ENCODE assay signal across 8 mouse cellular contexts in genomic region chr2:131982546-131983196, GRCm38 (mm10). TPM values are rescaled to one million over a fixed set of nuclear protein-coding genes. Genes with fewer than 3 reads are reported as not detected.
DNase-seq lines count a peak whose midpoint lies in the region; ATAC-seq and TF ChIP-seq lines count a peak whose summit lies in the region.

No protein-coding gene starts in this region.

- TF ChIP-seq POLR2A in testis, adult 2 months (IDR thresholded peaks at IDR 0.05; ENCODE audit: control insufficient read depth, low read depth, low read length) = no peak

- no peak overlapping the region for H3K9ac ChIP-seq in forebrain, embryonic 11.5 days (ENCODE audit: low read length)
- H3K9ac ChIP-seq in hindbrain, embryonic 15.5 days = no peak overlapping the region
- H3K9ac ChIP-seq in midbrain, embryonic 12.5 days (replicated peaks) = no peak overlapping the region
- no peak overlapping the region for H3K9ac ChIP-seq in stomach, embryonic 14.5 days (replicated peaks; ENCODE audit: low read depth, low read length)

- H3K27me3 ChIP-seq in testis, adult 2 months (ENCODE audit: control insufficient read depth, insufficient read depth, low read length) = no peaks in the 10 kb centered on the region
- no peaks in the 10 kb centered on the region for H3K27me3 ChIP-seq in forebrain, embryonic 11.5 days (ENCODE audit: control insufficient read depth, insufficient read depth, low read length)
- no peaks in the 10 kb centered on the region for H3K27me3 ChIP-seq in hindbrain, embryonic 15.5 days
- no peaks in the 10 kb centered on the region for H3K27me3 ChIP-seq in midbrain, embryonic 12.5 days
- no peaks in the 10 kb centered on the region for H3K27me3 ChIP-seq in stomach, embryonic 14.5 days (ENCODE audit: control insufficient read depth, insufficient read depth, low read length)

- H3K36me3 ChIP-seq in testis, adult 2 months (ENCODE audit: control insufficient read depth, insufficient read depth, low read length) = no peaks in the 10 kb centered on the region
- H3K36me3 ChIP-seq in forebrain, embryonic 11.5 days (ENCODE audit: control insufficient read depth, insufficient read depth, low read length) = no peaks in the 10 kb centered on the region
- H3K36me3 ChIP-seq in hindbrain, embryonic 15.5 days = no peaks in the 10 kb centered on the region
- no peaks in the 10 kb centered on the region for H3K36me3 ChIP-seq in midbrain, embryonic 12.5 days
- H3K36me3 ChIP-seq in stomach, embryonic 14.5 days (ENCODE audit: control insufficient read depth, insufficient read depth, low read length) = no peaks in the 10 kb centered on the region

- no peak overlapping the region for H3K27ac ChIP-seq in testis, adult 2 months (ENCODE audit: control insufficient read depth, insufficient read depth, low read depth, low read length)
- H3K27ac ChIP-seq in forebrain, embryonic 11.5 days (ENCODE audit: low read depth, low read length) = no peak overlapping the region
- no peak overlapping the region for H3K27ac ChIP-seq in hindbrain, embryonic 15.5 days (replicated peaks)
- no peak overlapping the region for H3K27ac ChIP-seq in midbrain, embryonic 12.5 days (replicated peaks)
- no peak overlapping the region for H3K27ac ChIP-seq in stomach, embryonic 14.5 days (ENCODE audit: low read length)

- no peak for DNase-seq in testis, postnatal 14 days (ENCODE audit: low spot score)
- peak; percentile 37 for DNase-seq in c-Kit-positive CD71-positive TER-119-negative erythroid progenitor cells, embryonic 14.5 days (ENCODE audit: low read depth)
- DNase-seq in forebrain, embryonic 11.5 days (ENCODE audit: low spot score) = peak; percentile 78
- DNase-seq in left cerebral cortex, adult 18-20 months (ENCODE audit: low spot score in 2 of 2) = peak; percentile 60 to 70

- H3K4me1 ChIP-seq in testis, adult 2 months (ENCODE audit: control insufficient read depth, insufficient read depth, low read length) = no peaks in the 10 kb centered on the region
- no peaks in the 10 kb centered on the region for H3K4me1 ChIP-seq in forebrain, embryonic 11.5 days (replicated peaks; ENCODE audit: control insufficient read depth, insufficient read depth, low read length)
- no peaks in the 10 kb centered on the region for H3K4me1 ChIP-seq in hindbrain, embryonic 15.5 days (replicated peaks)
- H3K4me1 ChIP-seq in midbrain, embryonic 12.5 days = no peaks in the 10 kb centered on the region
- no peaks in the 10 kb centered on the region for H3K4me1 ChIP-seq in stomach, embryonic 14.5 days (ENCODE audit: control insufficient read depth, insufficient read depth, low read length)

- TF ChIP-seq CTCF in testis, adult 2 months (IDR thresholded peaks at IDR 0.05; ENCODE audit: control insufficient read depth, insufficient read depth, insufficient replicate concordance, low read depth, low read length) = peak; percentile 59; the same call in 1 of the 2 replicates

- no peak overlapping the region for H3K4me3 ChIP-seq in testis, adult 2 months (ENCODE audit: control insufficient read depth, low read depth, low read length)
- no peak overlapping the region for H3K4me3 ChIP-seq in forebrain, embryonic 11.5 days (ENCODE audit: low read depth, low read length)
- no peak overlapping the region for H3K4me3 ChIP-seq in hindbrain, embryonic 15.5 days
- no peak overlapping the region for H3K4me3 ChIP-seq in midbrain, embryonic 12.5 days
- no peak overlapping the region for H3K4me3 ChIP-seq in stomach, embryonic 14.5 days (ENCODE audit: low read depth, low read length)

- H3K4me2 ChIP-seq in forebrain, embryonic 11.5 days (ENCODE audit: low read depth, low read length, severe bottlenecking) = no peak overlapping the region
- no peak overlapping the region for H3K4me2 ChIP-seq in hindbrain, embryonic 15.5 days
- H3K4me2 ChIP-seq in midbrain, embryonic 12.5 days (replicated peaks) = no peak overlapping the region
- H3K4me2 ChIP-seq in stomach, embryonic 14.5 days (replicated peaks; ENCODE audit: low read depth, low read length) = no peak overlapping the region

- no peaks in the 10 kb centered on the region for H3K9me3 ChIP-seq in forebrain, embryonic 11.5 days (ENCODE audit: control insufficient read depth, low read length)
- no peaks in the 10 kb centered on the region for H3K9me3 ChIP-seq in hindbrain, embryonic 15.5 days
- no peaks in the 10 kb centered on the region for H3K9me3 ChIP-seq in midbrain, embryonic 12.5 days
- no peaks in the 10 kb centered on the region for H3K9me3 ChIP-seq in stomach, embryonic 14.5 days (ENCODE audit: control insufficient read depth, low read depth, low read length)

- WGBS in forebrain, embryonic 11.5 days = 25% methylated on average over 6 of the region's 6 CpGs
- 18% methylated on average over 6 of the region's 6 CpGs for WGBS in hindbrain, embryonic 15.5 days
- WGBS in midbrain, embryonic 12.5 days = 24% methylated on average over 6 of the region's 6 CpGs
- 14% methylated on average over 6 of the region's 6 CpGs for WGBS in stomach, embryonic 14.5 days

- ATAC-seq in forebrain, embryonic 11.5 days (replicated peaks; ENCODE audit: low FRiP score) = peak; percentile 67
- ATAC-seq in hindbrain, embryonic 15.5 days (ENCODE audit: low FRiP score, low read depth) = peak; percentile 83; the same call in 1 of the 2 replicates
- peak; percentile 58; the same call in 1 of the 2 replicates for ATAC-seq in midbrain, embryonic 12.5 days (ENCODE audit: low FRiP score, low read depth)
- peak; percentile 58; the same call in 1 of the 2 replicates for ATAC-seq in stomach, embryonic 14.5 days (ENCODE audit: insufficient number of reproducible peaks, insufficient read depth, low FRiP score, low read depth)

RNA-seq across cellular contexts. Expression of gene Prnd, which starts 32.0 kb away (rescaled TPM):
- polyA plus RNA-seq in testis, adult 2 months (2012; rRNA removed) = 57.2 and 107 TPM in 2 replicates
- polyA plus RNA-seq in forebrain, embryonic 11.5 days (2014; fragmentation: Nextera tagmentation; extraction: Ambion mirVana) = 4.5 and 5.0 TPM in 2 replicates
- 10.4 and 11.3 TPM in 2 replicates for polyA plus RNA-seq in hindbrain, embryonic 15.5 days (2015; fragmentation: Nextera tagmentation; extraction: Ambion mirVana)
- total RNA-seq in left cerebral cortex, adult 18-20 months (2021) = not detected
- polyA plus RNA-seq in midbrain, embryonic 12.5 days (2016; fragmentation: Nextera tagmentation; extraction: Ambion mirVana) = 7.4 and 8.1 TPM in 2 replicates
- 49.9 and 50.9 TPM in 2 replicates for polyA plus RNA-seq in stomach, embryonic 14.5 days (2014; fragmentation: Nextera tagmentation; extraction: Ambion mirVana)

RNA-seq across cellular contexts. Expression of gene Rassf2, which starts 47.4 kb away (rescaled TPM):
- 5.8 and 9.1 TPM in 2 replicates for polyA plus RNA-seq in testis, adult 2 months (2012; rRNA removed)
- polyA plus RNA-seq in forebrain, embryonic 11.5 days (2014; fragmentation: Nextera tagmentation; extraction: Ambion mirVana) = 35.3 and 36.3 TPM in 2 replicates
- 26.9 and 32.7 TPM in 2 replicates for polyA plus RNA-seq in hindbrain, embryonic 15.5 days (2015; fragmentation: Nextera tagmentation; extraction: Ambion mirVana)
- total RNA-seq in left cerebral cortex, adult 18-20 months (2021) = 10 to 100 TPM; 42.8 to 47.5 TPM
- 35.2 and 36.6 TPM in 2 replicates for polyA plus RNA-seq in midbrain, embryonic 12.5 days (2016; fragmentation: Nextera tagmentation; extraction: Ambion mirVana)
- polyA plus RNA-seq in stomach, embryonic 14.5 days (2014; fragmentation: Nextera tagmentation; extraction: Ambion mirVana) = 13.6 and 13.8 TPM in 2 replicates
